Mouse (Mus musculus) right cerebral cortex, postnatal 36 days (tissue): Measurements from ENCODE around the gene Gm49630.
"Not testable (repeated sequence)": the region's sequence is repeated elsewhere in the genome, so short reads cannot be mapped to it uniquely, and the experiment has no call there.

Experiments
- DNase-seq, 2 experiments: peaks; one replicate each; pipeline ENCODE4 v3.0.0; 2022; ENCODE audit warnings: low spot score in 2 of 2, mixed read lengths in 1 of 2

Gene Gm49630

GRCm38 (mm10) chr17:7366676-7367374, 5.0 kb downstream of the Gm49630 start:
- DNase-seq: not testable (repeated sequence)

DNA sequence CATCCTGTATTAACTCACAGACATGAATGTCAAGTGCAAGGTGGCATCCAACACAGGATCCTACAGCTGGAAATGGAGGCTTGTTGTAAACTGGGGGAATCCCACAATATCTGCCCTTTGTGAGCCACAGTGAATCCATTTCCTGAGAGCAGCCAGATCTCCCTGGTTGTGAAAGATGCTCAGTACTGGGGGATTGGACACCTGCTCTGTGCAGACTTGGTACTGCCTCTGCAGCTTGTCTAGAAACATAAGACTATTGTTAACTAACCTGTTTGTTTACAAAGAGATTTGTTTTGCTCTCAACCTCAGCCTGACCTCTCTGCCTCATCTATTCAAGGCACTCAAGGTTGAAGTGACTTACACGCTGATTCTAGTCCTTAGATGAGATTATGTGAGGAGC, 5.5 kb downstream of the Gm49630 start:
- DNase-seq: not testable (repeated sequence)

- DNase-seq: not testable (repeated sequence)
These were observed 6.2 kb downstream of the Gm49630 start for GRCm38 (mm10) chr17:7365615-7366014.

- not testable (repeated sequence) for DNase-seq
These were observed 10.9 kb downstream of the Gm49630 start for GRCm38 (mm10) chr17:7360749-7361465.

- DNase-seq: not testable (repeated sequence)
These were observed 12.0 kb downstream of the Gm49630 start for GRCm38 (mm10) chr17:7359806-7360205.

- DNase-seq: not testable (repeated sequence)
These were observed 19.2 kb downstream of the Gm49630 start, which contains the start of gene Ttll2 for GRCm38 (mm10) chr17:7352596-7352995. Gene Ttll2 (minus strand): TSS chr17:7352696.

- DNase-seq: not testable (repeated sequence)
These were observed 23.0 kb downstream of the Gm49630 start for GRCm38 (mm10) chr17:7348765-7349164.

DNA sequence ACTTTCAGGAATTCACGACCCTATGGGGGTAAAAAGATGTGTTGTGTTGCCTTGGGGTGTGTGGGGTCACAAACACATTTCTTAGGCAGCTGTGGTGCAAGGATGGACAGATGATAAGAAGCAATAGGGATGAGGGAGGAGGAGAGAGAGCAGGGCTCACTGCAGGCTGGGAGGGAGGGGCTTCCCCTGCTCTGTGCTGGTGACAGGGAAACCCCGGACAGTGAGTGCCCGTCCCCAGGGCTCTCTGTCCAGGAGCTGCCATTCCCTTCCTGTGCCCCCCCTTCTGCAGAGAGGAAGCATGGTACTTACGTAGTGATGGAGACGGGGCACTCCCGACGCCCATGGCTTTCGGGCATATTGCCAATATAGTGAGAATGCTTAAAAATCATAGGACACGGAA, 34.4 kb downstream of the Gm49630 start:
- DNase-seq: not testable (repeated sequence)

- DNase-seq: not testable (repeated sequence)
These were observed 39.0 kb downstream of the Gm49630 start for GRCm38 (mm10) chr17:7332745-7333144.

DNA sequence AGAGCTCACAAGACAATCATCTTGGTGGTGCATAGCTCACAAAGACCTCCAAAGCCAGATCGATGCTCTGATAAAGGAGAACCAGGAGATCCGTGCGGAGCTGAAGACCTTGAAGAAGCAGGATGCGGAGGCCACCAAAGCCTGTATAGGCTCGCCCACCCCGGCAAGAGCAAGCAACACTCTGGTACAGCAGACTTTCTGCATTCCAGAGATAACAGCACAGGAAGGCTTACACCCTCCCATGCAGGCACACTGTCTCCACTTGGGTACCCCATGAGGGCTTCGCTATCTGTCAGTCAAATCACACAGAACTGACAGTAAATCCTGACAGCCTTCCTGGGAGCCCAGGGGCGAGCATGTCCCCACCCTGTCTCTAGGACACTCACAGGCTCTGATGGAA, 45.4 kb downstream of the Gm49630 start:
- DNase-seq: not testable (repeated sequence)

DNA sequence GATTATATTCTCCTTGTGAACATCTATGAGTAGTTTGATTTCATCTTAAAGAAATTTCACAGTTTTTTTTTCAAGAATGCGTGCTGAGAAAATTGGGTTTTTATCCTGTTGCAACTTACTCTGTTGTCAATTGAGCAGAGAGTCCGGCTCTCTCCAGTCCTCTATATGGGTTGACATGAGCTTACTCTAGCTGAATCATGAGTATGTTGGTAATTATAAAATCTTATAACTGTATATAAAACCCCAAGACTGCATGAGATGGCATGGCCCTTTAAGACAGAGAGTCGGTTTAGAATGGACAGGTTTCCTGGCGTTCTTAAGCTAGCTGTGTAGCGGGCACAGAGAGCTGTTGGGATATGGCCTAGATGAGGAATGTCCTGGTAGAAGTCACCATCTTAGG, 47.4 kb downstream of the Gm49630 start, which contains the start of gene Tcp10a:
Gene Tcp10a, plus strand, starts transcription at position 301 of the 400 bp plus-strand sequence.
- DNase-seq: not testable (repeated sequence)

GRCm38 (mm10) chr17:7319789-7320188, 52.0 kb downstream of the Gm49630 start:
- not testable (repeated sequence) for DNase-seq

DNA sequence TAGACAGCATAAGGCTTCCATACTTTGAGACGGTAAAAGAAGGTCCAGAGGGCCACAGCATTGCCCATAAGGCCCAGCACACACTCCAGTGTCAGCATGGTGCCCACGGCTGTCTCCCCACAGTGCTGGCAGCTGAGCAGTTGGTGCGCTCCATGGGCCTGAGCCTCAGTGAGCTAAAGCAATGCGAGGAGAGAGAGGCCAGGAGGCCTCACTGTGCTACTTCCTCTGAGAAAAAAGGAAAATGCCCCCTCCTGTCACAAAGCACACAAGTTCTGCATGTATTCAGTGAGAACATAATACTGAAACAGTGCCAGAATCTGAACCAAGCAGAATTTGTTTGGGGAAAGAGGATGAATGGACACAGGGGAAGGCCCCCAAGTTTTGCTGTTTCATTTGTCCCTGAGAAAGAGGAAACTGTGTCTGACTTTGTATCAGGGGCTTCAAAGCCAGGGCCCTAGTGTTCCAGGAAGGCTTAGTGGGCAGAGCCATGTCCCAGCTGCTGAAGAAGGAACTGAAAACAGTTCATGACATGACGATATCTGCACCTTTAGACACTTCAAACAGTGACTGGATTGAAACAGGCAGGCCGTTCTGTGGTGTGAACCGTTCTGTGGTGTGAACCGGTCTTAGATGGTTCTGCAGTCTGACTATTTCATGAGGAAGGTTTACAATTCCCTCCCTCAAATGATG, 55.9 kb downstream of the Gm49630 start:
- DNase-seq: not testable (repeated sequence)

DNA sequence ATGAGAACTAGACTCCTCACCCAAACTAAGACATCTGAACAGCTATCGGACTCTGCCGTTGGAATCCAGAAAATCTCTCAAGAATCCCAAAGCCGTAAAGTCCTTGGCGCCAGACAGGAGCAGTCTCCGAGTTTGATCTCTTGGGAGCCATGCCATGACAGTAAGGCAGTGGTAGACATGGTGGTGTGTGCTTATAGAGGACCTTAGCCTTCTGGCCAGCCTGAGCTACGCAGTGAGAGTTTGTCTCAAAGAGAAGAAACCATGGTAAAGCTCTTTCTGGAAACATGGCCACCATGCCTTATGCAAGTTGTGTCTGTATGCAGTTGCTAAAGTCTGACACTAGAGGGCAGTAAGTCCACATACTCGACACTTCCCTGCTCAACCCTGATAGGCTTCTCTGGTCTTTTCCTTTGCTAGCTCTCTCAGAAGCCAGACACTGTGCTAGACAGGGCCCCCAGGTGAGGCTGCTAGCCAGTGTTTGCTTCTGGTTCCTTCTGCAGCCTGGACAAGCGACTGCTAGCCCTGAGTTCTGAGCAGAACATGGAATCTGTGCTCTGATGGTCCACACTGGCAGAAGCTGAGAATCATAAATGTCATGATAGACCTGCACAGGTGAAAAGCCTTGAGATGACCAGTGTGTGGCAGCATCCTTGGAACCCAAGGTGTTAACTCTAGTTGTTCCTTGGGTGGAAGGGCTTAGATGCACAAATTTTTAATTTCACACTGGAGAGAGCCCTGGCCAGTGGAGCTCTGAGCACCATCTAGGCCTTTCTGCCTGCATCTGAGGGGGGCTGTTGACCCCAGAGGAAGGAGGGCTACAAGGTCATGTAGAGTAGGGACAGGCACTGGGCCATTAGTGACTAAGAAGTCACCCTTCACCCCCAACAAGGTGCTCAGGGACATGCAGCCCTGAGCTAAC, 65.2 kb downstream of the Gm49630 start:
- peak; percentile 61 to 62 for DNase-seq
